Mouse (Mus musculus) monocyte, adult 59 days (primary cell): ENCODE data around the gene Olfr73. TPM values are rescaled to one million over a fixed set of nuclear protein-coding genes. Genes with fewer than 3 reads are reported as not detected.

Experiments used
- total RNA-seq, 2 experiments: library from RNA; stranded (reverse); gene quantifications; one replicate each; pipeline ENCODE4 v1.2.4; 2023

Gene Olfr73
- total RNA-seq, result not detected

GRCm38 (mm10) chr2:88037599-88037998 lies at the start of gene Olfr73:
Gene Olfr73 (minus strand): TSS chr2:88037699.

GRCm38 (mm10) chr2:88071730-88072129 lies 34.2 kb upstream of the Olfr73 start, which contains the start of gene Olfr1163:
Gene Olfr1163 (minus strand): TSS chr2:88071830.

GRCm38 (mm10) chr2:88051029-88051428 lies 13.5 kb upstream of the Olfr73 start, which contains the start of gene Olfr1162:
Gene Olfr1162 (minus strand): TSS chr2:88051129.

GRCm38 (mm10) chr2:88022474-88022873 lies 15.0 kb downstream of the Olfr73 start, which contains the start of gene Olfr1161:
Gene Olfr1161 (plus strand): TSS chr2:88022774.

GRCm38 (mm10) chr2:88007515-88008318 lies 29.8 kb downstream of the Olfr73 start, which contains the start of gene Olfr1160:
Gene Olfr1160 (minus strand): TSS chr2:88008268.

GRCm38 (mm10) chr2:87989813-87990212 lies 47.7 kb downstream of the Olfr73 start, which contains the start of gene Olfr1158:
Gene Olfr1158 (plus strand): TSS chr2:87990113.

Other genes starting within 250 kb of the Olfr73 start
- not detected for gene Olfr1143, start 237.1 kb downstream of the Olfr73 start, total RNA-seq
- not detected for gene Olfr1145, start 227.9 kb downstream of the Olfr73 start, total RNA-seq
- gene Olfr1148, start 207.2 kb downstream of the Olfr73 start, total RNA-seq, result not detected
- gene Olfr1150-ps1, start 193.7 kb downstream of the Olfr73 start, total RNA-seq, result not detected
- not detected for gene Olfr1151, start 181.8 kb downstream of the Olfr73 start, total RNA-seq
- gene Olfr1152, start 171.2 kb downstream of the Olfr73 start, total RNA-seq, result not detected
- gene Olfr1153, start 142.7 kb downstream of the Olfr73 start, total RNA-seq, result not detected
- gene Olfr1154, start 132.5 kb downstream of the Olfr73 start, total RNA-seq, result not detected
- not detected for gene Olfr1155, start 92.6 kb downstream of the Olfr73 start, total RNA-seq
- gene Olfr1156, start 84.6 kb downstream of the Olfr73 start, total RNA-seq, result not detected
- gene Olfr1157, start 69.4 kb downstream of the Olfr73 start, total RNA-seq, result not detected
- not detected for gene Olfr74, start 63.0 kb downstream of the Olfr73 start, total RNA-seq
- gene Olfr1158, start 47.6 kb downstream of the Olfr73 start, total RNA-seq, result not detected
- gene Olfr1160, start 29.4 kb downstream of the Olfr73 start, total RNA-seq, result not detected
- not detected for gene Olfr1161, start 14.9 kb downstream of the Olfr73 start, total RNA-seq
- gene Olfr1162, start 13.4 kb upstream of the Olfr73 start, total RNA-seq, result not detected
- not detected for gene Olfr1163, start 34.1 kb upstream of the Olfr73 start, total RNA-seq
- gene Olfr1164, start 56.3 kb upstream of the Olfr73 start, total RNA-seq, result not detected
- gene Olfr1166, start 90.6 kb upstream of the Olfr73 start, total RNA-seq, result not detected
- gene Olfr1167, start 117.5 kb upstream of the Olfr73 start, total RNA-seq, result not detected
- gene Olfr1168, start 144.2 kb upstream of the Olfr73 start, total RNA-seq, result not detected
- gene Olfr1170, start 190.6 kb upstream of the Olfr73 start, total RNA-seq, result not detected
- under 1 TPM in 1 of 2 experiments, not detected in 1; 0.08 TPM for gene Olfr1173, start 242.2 kb upstream of the Olfr73 start, total RNA-seq